Mouse (Mus musculus) cerebellum, adult 11 months (tissue): Measurements from ENCODE around the gene Cldn34b2.
"Not testable (repeated sequence)": the region's sequence is repeated elsewhere in the genome, so short reads cannot be mapped to it uniquely, and the experiment has no call there.

ENCODE experiments used
- DNase-seq: peaks from one replicate; pipeline ENCODE4 v3.0.0; 2022

Gene Cldn34b2

DNA sequence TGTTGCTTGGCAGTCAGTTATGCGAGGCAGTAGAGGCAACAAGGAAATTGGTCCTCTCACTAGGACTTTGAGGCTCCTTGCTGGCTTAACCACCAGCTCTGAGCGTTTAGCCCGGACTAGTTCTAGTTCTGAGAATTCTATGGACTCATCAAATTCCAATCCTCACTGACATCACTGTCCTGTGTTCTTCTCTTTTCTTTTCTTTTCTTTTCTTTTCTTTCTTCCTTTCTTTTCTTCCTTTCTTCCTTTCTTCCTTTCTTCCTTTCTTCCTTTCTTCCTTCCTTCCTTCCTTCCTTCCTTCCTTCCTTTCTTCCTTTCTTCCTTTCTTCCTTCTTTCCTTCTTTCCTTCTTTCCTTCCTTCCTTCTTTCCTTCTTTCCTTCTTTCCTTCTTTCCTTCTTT, at the start of gene Cldn34b2:
Cldn34b2 (minus strand) TSS at position 101 of the 400 bp plus-strand sequence.
- DNase-seq, result not testable (repeated sequence)

DNA sequence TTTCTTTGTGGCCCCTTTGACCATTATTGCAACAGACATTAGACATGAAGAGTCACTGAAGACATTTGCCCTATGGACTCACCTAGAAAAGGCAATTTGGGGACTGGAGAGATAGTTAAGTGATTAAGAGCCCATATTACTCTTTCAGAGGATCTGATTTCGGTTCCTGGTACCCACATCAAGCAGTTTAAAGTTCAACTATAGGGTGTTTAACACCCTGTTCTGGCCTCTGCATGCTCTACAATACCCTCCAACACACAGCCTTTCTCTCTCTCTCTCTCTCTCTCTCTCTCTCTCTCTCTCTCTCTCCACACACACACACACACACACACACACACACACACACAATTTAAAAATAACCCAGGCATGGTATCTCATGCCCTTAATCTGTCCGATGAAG, 49.4 kb upstream of the Cldn34b2 start:
- no peak for DNase-seq

DNA sequence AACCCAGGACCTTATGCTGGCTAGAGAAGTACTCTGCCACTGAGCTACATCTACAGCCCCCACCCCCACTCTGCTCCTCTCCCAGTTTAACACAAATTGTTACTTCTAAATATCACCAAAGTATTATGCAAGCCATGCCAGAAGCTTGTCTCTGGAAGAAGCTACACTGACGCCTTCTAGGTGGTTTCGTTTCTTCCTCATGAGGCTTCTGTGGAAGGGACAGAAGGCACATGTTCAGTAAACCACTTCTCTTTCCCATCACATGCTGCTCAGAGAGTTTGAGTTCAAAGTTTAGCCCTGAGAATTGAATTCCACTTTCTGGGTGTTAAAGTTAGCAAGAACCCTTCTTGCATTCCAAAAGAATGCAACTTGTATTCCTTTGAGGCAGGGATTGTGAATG, 49.0 kb upstream of the Cldn34b2 start:
- DNase-seq, result no peak

DNA sequence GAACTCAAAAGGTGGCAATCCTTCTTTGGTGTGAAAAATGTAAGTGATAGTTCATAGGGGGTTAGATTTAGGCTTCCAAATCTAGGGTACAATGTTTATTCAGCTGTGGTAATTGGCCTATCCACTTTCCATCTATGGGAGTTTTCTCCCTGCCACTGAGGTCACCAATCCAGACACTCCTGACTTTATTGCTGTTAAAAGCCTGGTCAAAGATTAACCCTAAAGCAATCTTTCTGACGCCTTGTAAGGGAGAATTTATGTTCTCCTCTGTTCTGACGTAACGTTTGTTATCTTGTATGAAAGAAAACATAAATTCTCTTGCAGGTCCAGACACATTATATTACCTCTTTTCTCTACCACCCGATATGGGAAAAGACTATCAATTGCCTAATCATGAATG, 47.4 kb upstream of the Cldn34b2 start:
- no peak for DNase-seq

DNA sequence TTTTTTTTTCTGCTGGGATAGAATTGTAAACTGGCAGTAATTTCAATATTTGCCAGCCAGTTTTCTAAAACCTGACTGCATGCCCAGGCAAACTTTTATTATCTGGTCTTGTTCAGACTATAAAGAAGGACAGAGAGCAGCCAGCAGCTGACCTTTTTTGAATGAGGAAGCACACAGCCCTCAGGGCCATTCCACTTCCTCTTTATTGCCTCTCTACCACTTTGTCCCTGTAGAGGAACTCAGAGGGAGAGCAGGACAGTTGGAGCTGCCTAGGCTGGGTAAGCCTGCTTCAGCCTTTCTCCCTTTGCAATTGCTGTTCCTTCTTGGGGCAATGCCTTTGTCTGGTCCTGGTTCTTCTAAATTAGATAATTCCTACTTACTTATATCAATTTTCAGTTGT, 44.1 kb upstream of the Cldn34b2 start:
- DNase-seq, result no peak

DNA sequence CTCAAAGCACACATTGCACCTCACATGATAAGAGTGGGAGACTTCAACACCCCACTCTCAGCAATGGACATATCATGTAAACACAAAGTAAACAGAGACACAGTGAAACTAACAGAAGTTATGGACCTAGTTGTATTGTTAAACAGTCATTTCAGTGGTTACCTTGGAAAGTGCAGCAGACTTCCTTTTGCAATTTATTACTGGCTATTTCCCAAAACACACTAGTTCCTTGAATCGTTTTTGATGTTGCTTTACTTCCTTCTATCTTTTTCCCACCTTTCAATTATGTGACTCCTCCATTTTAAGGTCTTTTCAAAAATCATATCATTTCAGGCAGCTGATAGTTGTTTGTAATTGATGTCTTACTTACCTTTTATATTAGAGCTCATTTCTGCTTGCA, 43.5 kb upstream of the Cldn34b2 start:
- no peak for DNase-seq

DNA sequence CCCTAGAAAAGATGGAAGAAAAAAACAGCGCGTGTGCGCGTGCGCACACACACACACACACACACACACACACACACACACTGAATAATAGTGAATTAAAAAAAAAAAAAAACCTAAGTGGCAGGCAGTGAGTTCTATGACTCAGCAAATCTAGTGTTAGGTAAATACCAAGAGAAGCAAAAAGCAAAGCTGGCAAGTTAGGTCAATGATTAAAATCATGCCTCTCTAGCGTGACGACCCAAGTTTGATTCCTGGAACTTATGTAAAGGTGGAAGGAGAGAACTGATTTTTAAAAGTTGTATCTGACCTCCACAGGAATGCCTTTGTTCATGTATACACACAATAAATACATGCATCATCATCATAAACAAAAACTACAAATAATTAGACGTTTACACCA, 41.7 kb upstream of the Cldn34b2 start:
- DNase-seq, result no peak

DNA sequence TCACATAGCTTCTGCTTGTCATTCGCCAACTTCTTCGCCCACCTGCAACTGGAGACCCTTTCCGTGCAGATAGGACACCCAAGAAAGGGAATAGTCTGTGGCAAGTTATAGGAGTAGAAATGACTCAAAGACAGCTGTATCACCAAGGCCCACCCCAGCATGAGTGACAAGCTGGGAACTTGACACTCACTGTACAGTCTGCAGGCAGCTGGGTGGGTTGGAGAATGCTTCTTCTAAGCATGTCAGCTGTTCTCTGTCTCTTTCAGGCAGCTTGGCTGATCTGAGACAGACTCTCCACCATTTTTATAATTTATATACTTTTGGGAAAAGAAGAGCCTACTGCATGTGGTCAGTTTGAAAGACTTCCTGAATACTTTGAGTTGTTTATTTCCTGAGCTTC, 39.5 kb upstream of the Cldn34b2 start:
- no peak for DNase-seq

DNA sequence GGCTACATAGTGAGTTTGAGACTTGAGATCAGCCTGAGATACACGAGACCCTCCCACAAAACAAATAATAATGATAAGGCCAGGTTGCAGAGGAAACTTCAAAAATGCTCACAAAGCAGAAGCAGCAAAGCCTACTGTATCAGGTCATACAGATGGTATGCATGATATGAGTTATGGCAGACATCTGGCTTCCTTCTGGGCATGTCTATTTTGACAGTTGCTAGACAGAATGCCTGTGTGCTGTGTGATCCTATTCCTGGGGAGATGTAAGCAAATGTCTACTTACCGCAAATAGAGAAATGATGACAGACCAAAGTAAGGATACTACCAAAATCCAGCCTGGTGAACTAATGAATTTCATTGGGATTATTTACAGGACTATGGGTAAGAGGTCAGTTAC, 38.1 kb upstream of the Cldn34b2 start:
- no peak for DNase-seq

DNA sequence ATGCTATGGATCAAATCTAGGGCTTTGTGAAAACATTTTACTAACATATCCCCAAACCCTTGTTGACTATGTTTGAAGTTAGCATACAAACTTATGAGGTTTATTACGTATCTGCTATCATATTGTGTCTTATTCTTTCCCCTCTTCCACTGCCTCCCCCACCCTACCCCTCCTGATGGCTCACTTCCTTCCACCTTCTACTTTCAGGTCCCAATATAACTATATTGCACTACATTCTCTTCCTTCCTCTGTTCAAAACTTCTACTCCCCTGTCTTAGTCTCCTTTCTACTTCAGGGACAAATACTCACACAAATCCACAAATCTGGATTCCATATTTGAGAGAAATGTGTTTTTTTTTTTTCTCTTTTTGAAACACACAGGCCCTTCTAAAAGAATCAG, 35.3 kb upstream of the Cldn34b2 start:
- DNase-seq, result no peak

DNA sequence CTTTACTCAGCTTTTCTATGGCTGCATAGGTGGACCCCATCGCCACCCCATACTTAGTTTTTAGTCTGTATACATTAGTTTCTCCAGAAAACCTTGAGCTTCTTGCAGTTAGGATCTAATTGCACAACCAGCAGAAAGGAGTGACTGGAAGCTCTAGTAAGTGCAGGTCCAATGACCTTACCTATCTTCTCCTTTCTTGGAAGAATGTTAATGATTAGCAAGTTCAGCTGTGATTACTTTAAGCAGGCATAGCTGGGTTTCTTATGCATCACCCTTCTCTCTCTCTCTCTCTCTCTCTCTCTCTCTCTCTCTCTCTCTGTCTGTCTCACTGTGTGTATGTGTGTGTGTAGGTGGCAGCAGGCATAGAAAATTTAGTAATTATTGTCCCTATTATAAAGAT, 23.7 kb upstream of the Cldn34b2 start:
- no peak for DNase-seq

DNA sequence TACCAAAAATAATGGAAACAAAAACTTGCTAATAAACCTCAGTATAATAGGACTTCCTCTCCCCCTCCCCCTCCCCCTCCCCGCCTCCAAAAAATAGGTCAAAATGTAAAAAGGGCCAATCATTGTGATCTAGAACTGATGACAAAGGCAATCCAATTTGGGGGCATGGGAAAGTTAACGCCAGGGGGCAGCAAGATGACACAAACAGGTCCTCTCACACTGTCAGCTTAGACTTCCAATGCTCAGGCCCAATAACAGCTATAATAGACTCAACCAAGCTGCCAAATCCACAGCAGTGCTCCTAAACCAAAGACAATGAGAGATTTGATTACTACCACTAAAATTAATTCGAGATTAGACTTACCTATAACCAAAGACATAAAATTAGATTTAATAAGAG, 16.5 kb upstream of the Cldn34b2 start:
- peak; percentile 10 for DNase-seq

DNA sequence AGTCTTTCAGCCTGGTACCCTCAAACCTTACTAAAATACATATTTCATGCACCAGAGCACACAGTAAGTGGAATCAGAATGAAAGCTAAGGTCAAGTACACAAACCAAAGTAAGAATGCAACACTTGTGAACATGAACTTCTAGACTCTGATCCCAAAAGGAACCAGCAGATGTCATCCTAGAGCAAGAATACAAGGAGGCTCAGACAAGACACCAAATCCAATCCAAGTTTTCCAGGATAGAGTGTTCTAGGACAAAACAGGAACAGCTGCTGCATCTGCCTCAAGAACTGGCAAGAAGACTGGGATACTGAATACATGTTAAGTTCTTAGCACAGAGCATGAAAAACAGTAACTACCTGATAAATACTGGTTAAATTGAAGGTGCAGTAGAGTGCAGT, 30.2 kb downstream of the Cldn34b2 start:
- DNase-seq, result no peak

DNA sequence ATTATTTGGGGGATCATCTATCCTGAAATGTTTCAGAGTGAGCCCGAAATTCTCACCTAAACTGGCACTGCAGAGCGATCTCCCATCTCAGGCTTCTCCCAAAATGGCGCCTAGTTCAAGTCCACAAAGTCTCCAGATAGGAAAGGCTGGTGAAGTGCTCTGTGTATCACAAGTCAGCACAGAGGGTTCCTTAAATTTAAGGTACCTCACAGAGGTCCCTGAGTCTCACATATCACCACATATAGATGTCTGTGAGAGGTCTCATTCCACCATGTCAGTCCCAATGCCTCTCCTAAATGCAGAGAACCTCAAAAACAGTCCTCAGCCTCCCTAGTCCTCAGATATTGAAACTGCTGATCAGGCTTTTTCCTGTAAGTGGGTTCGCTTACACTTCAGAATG, 34.6 kb downstream of the Cldn34b2 start, which contains the start of gene Magea2:
Magea2 (minus strand) TSS at position 101 of the 400 bp plus-strand sequence.
- not testable (repeated sequence) for DNase-seq

DNA sequence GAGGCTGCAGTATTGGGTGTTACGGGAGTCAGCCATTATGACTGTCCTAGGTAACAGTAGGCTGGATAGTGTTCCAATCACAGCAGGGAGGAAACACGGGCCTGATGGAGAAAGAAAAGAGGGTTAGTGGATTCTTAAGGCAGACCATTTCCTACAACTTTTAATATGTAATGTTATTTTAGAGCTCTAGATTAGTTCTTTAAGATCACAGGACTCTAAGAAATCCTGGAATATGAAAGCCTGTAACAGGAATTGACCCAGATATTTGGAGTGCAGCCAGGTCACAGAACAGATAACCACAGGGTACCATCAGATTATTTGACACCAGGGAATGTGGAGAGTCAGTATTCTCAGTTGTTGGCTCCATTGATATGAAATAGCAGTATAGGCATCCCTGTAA, 38.5 kb downstream of the Cldn34b2 start, which contains the start of gene Magea1:
Magea1 (minus strand) TSS at position 101 of the 400 bp plus-strand sequence.
- not testable (repeated sequence) for DNase-seq
